Mouse (Mus musculus) hindbrain, embryonic 13.5 days (tissue): ENCODE measurements at regions not wholly inside any gene's neighbourhood (a gene's known extent, or its start where the extent isn't known, plus 50 kb on each side); places are given as distances from the start of the nearest gene placed in this dataset.

Experiments
- ATAC-seq: fragments of 200-750 bp; cut with Nextera tagmentation; 2 replicates; pipeline ENCODE4 v1.8.0; 2017; ENCODE audit warnings: moderate TSS enrichment; ENCODE audit not compliant: low FRiP score
- H3K27ac ChIP-seq: fragments of 300-500 bp; sonication (generic); 2 replicates; pipeline ENCODE4 v1.5.1; 2015; ENCODE audit warnings: inconsistent platforms, mild to moderate bottlenecking, moderate library complexity
- H3K27me3 ChIP-seq: fragments of 300-500 bp; sonication (generic); 2 replicates; pipeline ENCODE4 v1.6.1; 2015; ENCODE audit warnings: mild to moderate bottlenecking, inconsistent platforms
- H3K36me3 ChIP-seq: fragments of 300-500 bp; sonication (generic); 2 replicates; pipeline ENCODE4 v1.6.1; 2015; ENCODE audit warnings: mild to moderate bottlenecking, inconsistent platforms
- H3K4me1 ChIP-seq: fragments of 300-500 bp; sonication (generic); replicated peaks from 2 replicates; pipeline ENCODE4 v1.6.1; 2015; ENCODE audit warnings: inconsistent platforms
- H3K4me2 ChIP-seq: fragments of 300-500 bp; sonication (generic); 2 replicates; pipeline ENCODE4 v1.6.1; 2015; ENCODE audit warnings: inconsistent platforms, mild to moderate bottlenecking, moderate library complexity
- H3K4me3 ChIP-seq: fragments of 300-500 bp; sonication (generic); 2 replicates; pipeline ENCODE4 v1.5.1; 2015; ENCODE audit warnings: mild to moderate bottlenecking, inconsistent platforms
- H3K9ac ChIP-seq: fragments of 300-500 bp; sonication (generic); 2 replicates; pipeline ENCODE4 v1.6.1; 2015; ENCODE audit warnings: mild to moderate bottlenecking, inconsistent platforms
- H3K9me3 ChIP-seq: fragments of 300-500 bp; sonication (generic); 2 replicates; pipeline ENCODE4 v1.6.1; 2016; ENCODE audit warnings: inconsistent platforms
- WGBS: fragments of 180-500 bp; shearing (Covaris S2); methylation state at CpG from one replicate; pipeline ENCODE4 v1.1.7; 2015; 5-methylcytosine and 5-hydroxymethylcytosine counted together

DNA sequence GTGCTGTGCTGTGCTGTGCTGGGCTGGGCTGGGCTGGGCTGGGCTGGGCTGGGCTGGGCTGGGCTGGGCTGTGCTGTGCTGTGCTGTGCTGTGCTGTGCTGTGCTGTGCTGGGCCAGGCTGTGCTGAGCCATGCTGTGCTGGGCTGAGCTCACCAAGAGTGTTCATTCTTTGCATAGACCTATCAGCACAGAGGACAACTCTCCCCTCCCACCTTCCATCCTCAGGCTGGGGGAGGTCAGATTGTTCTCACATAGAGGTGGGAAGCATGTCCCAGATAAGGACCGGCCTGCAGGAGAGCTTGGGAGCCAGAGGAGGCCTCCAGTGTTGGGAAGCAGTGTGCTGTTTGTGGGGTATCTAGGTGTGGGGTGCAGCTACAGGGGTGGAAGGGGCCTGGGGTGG is 188.0 kb downstream of the Matn1 start:
- Histone ChIP-seq H3K27me3 (peaks cover 16% of the 10 kb centered on the region), H3K4me2 (no peak overlapping the region), H3K9me3 (no peaks in the 10 kb centered on the region), H3K4me1 (peaks cover 6% of the 10 kb centered on the region), H3K36me3 (no peaks in the 10 kb centered on the region), H3K9ac (no peak overlapping the region), H3K27ac (no peak overlapping the region), H3K4me3 (no peak overlapping the region)
- ATAC-seq = no peak
- 37% methylated on average over 1 of the region's 1 CpGs for WGBS

DNA sequence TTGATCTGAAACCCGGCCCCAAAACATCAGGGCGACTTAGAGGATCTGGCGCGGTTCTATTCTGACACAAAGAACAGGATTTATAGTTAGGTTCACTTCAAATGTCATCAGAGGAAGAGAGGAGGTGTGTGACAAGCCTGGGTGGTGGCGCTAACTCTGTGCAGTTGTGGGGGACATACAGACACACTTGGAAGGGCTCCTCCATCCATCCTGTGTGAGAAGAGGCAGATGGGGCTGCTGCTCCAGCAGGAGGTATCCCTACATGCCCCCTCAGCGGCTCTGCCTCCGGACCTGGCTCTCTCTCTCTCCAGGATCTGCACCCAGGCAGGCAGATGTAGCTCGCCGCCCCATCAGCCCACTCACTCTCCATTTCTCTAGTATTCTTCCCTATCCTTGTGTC is 188.6 kb downstream of the Matn1 start:
- Histone ChIP-seq H3K27ac (no peak overlapping the region), H3K9me3 (no peaks in the 10 kb centered on the region), H3K4me3 (no peak overlapping the region), H3K4me1 (peaks cover 6% of the 10 kb centered on the region), H3K27me3 (peaks cover 18% of the 10 kb centered on the region), H3K9ac (no peak overlapping the region), H3K4me2 (no peak overlapping the region), H3K36me3 (no peaks in the 10 kb centered on the region)
- ATAC-seq = no peak
- 66% methylated on average over 9 of the region's 9 CpGs for WGBS

DNA sequence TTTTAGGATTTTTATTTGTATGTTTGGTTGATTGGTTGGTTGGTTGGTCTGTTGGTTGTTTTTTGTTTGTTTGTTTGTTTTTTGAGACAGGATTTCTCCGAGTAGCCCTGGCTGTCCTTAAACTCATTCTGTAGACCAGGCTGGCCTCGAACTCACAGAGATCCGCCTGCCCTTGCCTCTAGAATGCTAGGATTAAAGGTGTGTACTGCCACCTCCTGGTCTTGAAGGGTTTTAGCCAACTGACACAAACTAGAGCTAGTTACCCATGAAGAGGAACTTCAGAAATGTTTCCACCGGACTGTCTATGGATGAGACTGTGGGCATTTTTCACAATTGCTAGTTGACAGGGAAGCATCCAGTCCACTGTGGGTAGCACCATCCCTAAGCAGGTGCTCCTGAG is 191.7 kb downstream of the Matn1 start:
- 84% methylated on average over 4 of the region's 4 CpGs for WGBS

DNA sequence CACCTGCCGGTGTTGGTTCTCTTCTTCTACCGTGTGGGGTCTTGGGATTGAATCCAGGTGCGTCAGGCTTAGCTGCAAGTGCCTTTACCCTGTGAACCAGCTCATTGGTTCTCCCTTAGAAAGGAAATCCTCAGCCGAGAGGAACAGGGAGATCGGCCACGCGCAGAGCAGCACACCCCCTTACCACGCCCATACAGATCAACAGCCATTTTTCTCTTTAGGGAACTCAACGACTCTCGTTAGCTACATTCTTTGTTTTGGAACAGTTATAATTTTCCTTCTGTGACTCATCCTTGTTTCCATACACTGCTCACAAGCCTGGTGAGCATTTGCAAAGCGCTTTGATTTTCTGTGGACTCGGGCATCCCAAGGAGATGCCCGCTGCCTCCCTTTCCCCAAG is 194.7 kb downstream of the Matn1 start:
- Histone ChIP-seq H3K27ac (no peak overlapping the region), H3K4me2 (no peak overlapping the region), H3K27me3 (peaks cover 10% of the 10 kb centered on the region; the same call in 1 of the 2 replicates), H3K9me3 (no peaks in the 10 kb centered on the region), H3K36me3 (no peaks in the 10 kb centered on the region), H3K4me1 (peaks cover 6% of the 10 kb centered on the region; the same call in 1 of the 2 replicates), H3K9ac (no peak overlapping the region), H3K4me3 (no peak overlapping the region)
- WGBS = 86% methylated on average over 13 of the region's 13 CpGs
- ATAC-seq = no peak

More for the DNA sequence above, 191.7 kb downstream of the Matn1 start:
- no peaks in the 10 kb centered on the region for H3K9me3 ChIP-seq
- no peaks in the 10 kb centered on the region for H3K4me1 ChIP-seq
- H3K9ac ChIP-seq = no peak overlapping the region
- no peak overlapping the region for H3K27ac ChIP-seq
- peaks cover 19% of the 10 kb centered on the region for H3K27me3 ChIP-seq
- no peak for ATAC-seq
- no peak overlapping the region for H3K4me3 ChIP-seq
- no peak overlapping the region for H3K4me2 ChIP-seq
- no peaks in the 10 kb centered on the region for H3K36me3 ChIP-seq

DNA sequence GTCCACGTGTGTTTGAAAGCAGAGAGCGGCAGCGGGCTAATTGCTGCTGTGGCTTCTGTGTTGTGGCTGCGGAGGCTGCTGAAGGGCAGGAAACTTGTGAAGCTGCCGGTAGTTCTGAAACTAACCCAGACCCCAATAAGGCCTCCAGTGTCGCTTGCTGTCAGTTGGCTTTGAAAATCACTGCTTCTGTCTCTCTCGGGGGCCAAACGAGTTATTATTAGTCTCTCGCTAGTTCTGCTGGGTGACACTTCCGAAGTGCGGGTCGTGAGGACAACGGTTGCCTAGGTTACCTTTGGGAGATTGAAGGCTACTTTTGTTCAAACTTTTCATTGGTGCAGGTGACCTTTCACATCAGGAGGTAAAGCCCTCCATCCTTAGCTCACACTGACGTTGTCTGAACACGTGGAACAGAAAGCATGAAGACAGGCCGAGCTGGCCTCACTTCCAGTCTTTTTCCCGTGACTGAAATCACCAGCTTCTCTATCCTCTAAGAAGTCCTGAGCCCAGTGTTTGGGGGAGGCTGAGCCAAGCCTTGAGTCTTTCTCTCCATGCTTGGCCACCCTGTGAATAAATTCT is 197.8 kb downstream of the Matn1 start:
- H3K9me3 ChIP-seq = no peaks in the 10 kb centered on the region
- WGBS = 40% methylated on average over 17 of the region's 17 CpGs
- no peak overlapping the region for H3K9ac ChIP-seq
- H3K36me3 ChIP-seq = no peaks in the 10 kb centered on the region
- H3K27me3 ChIP-seq = peaks cover 7% of the 10 kb centered on the region; the same call in 1 of the 2 replicates
- no peak overlapping the region for H3K4me2 ChIP-seq
- peaks cover 6% of the 10 kb centered on the region; the same call in 1 of the 2 replicates for H3K4me1 ChIP-seq
- H3K4me3 ChIP-seq = no peak overlapping the region
- ATAC-seq = no peak
- H3K27ac ChIP-seq = no peak overlapping the region

DNA sequence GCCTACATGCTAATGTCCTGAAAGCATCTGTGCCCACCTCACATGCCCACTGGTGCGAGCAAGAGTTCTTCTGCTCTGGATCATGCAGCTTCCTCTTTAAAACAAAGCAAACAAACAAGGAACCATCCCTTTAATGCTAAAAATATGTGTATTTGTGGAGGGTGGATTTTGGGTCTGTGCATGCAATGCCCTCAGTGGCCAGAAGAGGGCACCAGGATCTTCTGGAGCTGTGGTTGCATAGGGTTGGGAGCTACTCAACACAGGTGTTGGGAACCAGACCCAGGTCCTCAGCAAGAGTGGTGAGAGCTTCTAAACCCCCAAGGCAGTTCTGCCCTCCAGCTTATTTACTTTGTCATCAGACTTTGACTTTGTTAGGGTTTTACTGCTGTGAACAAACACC is 201.3 kb downstream of the Matn1 start:
- Histone ChIP-seq H3K4me3 (no peak overlapping the region), H3K9ac (no peak overlapping the region), H3K36me3 (no peaks in the 10 kb centered on the region), H3K4me1 (peaks cover 15% of the 10 kb centered on the region), H3K27me3 (peaks cover 16% of the 10 kb centered on the region; the same call in 1 of the 2 replicates), H3K4me2 (no peak overlapping the region), H3K27ac (no peak overlapping the region), H3K9me3 (no peaks in the 10 kb centered on the region)
- ATAC-seq = no peak
- WGBS = 69% methylated on average over 1 of the region's 1 CpGs

DNA sequence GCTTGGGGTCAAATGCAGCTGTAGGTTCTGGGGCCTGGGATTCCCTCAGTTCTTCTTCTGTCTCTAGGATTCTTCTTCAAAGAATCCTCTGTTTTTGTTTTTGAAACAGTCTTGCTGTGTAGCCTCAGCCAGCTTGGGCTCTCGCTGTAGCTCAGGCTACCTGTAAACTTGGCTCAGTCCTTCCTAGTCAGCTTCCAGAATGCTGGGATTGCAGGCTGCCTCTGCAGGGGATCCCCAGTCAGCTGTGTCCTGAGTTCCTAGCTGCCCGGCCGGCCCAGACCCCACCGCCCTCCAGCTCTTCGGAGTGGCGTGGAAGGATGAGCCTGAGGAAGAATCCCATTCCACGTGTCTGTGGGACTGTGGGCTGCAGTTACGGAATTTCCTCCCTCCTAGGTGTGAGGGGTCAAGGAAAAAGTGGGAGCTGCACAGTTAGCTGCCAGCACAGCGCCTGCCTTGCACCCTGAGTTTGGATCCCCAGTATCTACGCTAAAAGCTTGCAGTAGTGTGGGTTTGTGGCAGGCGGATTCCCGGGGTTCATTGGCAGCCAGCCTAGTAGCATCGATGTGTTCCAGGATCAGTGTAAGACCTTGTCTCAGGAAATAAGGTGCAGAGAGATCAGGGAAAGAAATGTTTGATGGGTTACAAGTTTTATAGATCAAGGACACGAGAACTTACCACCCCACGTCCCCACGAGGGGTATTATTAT is 204.0 kb downstream of the Matn1 start:
- peaks cover 26% of the 10 kb centered on the region; the same call in 1 of the 2 replicates for H3K27me3 ChIP-seq
- no peak overlapping the region for H3K4me3 ChIP-seq
- 66% methylated on average over 16 of the region's 16 CpGs for WGBS
- no peaks in the 10 kb centered on the region for H3K9me3 ChIP-seq
- no peak overlapping the region for H3K4me2 ChIP-seq
- ATAC-seq = no peak
- no peaks in the 10 kb centered on the region for H3K36me3 ChIP-seq
- 0 out of 2 replicates have a peak overlapping the region, but pooled peaks have one; percentile 23 for H3K27ac ChIP-seq
- no peak overlapping the region for H3K9ac ChIP-seq
- peaks cover 12% of the 10 kb centered on the region for H3K4me1 ChIP-seq

DNA sequence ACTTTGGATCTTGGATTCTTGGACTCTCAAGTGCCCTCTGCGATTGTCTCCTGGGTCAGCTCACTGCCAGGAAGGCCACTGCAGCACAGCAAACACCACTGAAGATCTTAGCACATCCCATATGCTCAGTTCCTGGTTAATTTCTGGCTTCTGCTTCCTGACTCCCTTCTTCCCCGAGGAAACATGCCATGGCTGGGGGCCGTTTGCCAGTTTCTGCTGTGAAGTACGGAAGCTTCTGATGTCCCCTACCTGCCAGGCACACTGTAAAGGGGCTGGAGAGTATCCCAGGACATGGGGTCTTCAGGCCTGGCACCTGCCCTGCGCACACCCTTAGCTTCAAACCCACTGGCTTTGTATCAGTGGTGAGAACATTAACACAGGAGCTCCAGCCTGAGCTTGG is 205.3 kb downstream of the Matn1 start:
- H3K27ac ChIP-seq = no peak overlapping the region
- WGBS = 91% methylated on average over 5 of the region's 5 CpGs

DNA sequence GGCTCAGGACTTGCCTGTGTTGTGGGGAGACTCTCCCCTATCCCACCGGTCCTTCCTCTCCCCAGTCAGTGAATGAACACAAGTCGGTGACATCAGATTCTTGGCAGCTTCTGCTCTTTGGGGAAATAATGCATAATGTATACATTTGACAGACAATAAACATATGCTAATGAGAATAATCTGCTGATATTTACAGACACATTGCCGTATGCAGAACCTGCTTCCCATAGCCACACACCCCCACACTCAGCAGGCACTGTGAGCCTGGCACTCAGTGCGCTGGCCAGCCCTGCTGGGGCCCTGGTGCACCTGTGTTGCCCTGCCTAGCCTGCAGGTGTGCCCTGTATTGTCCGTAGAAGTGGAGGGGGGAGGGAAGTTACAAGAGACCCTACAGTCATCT is 215.5 kb downstream of the Matn1 start:
- Histone ChIP-seq H3K4me3 (no peak overlapping the region), H3K27me3 (peaks cover 17% of the 10 kb centered on the region; the same call in 1 of the 2 replicates), H3K27ac (0 out of 2 replicates have a peak overlapping the region, but pooled peaks have one; percentile 35), H3K4me1 (peaks cover 50% of the 10 kb centered on the region), H3K4me2 (no peak overlapping the region), H3K36me3 (no peaks in the 10 kb centered on the region), H3K9me3 (no peaks in the 10 kb centered on the region), H3K9ac (peak overlapping the region; percentile 8; the same call in 1 of the 2 replicates)
- peak; percentile 55; the same call in 1 of the 2 replicates for ATAC-seq
- WGBS = 26% methylated on average over 5 of the region's 5 CpGs

More for the DNA sequence above, 205.3 kb downstream of the Matn1 start:
- Histone ChIP-seq H3K4me1 (peaks cover 17% of the 10 kb centered on the region), H3K36me3 (no peaks in the 10 kb centered on the region), H3K4me2 (no peak overlapping the region), H3K27me3 (peaks cover 26% of the 10 kb centered on the region; the same call in 1 of the 2 replicates), H3K9me3 (no peaks in the 10 kb centered on the region), H3K9ac (no peak overlapping the region), H3K4me3 (no peak overlapping the region)
- ATAC-seq = no peak

DNA sequence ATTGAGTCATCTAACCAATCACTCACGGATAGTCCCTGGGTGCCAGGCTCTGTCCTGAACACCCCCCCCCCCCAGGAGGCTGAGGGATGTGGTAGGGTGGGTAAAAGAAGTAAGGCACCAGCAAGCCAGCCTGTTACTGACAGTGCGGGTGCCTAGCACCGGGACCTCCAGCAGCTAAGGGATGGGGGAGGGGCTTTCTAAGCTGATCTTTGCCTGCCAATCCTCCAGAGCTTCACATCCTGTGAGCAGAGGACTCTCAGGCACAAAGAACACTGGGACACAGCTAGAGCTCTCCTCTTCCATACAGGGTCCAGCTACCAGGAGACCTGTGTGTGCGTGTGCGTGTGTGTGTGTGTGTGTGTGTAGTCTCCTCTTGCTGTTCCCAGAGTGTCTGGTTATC is 215.9 kb downstream of the Matn1 start:
- Histone ChIP-seq H3K27ac (0 out of 2 replicates have a peak overlapping the region, but pooled peaks have one; percentile 35), H3K9ac (peak overlapping the region; percentile 8; the same call in 1 of the 2 replicates), H3K27me3 (peaks cover 17% of the 10 kb centered on the region; the same call in 1 of the 2 replicates), H3K4me1 (peaks cover 50% of the 10 kb centered on the region), H3K4me2 (no peak overlapping the region), H3K36me3 (no peaks in the 10 kb centered on the region), H3K9me3 (no peaks in the 10 kb centered on the region), H3K4me3 (no peak overlapping the region)
- ATAC-seq = peak; percentile 40; the same call in 1 of the 2 replicates
- WGBS = 28% methylated on average over 5 of the region's 5 CpGs

DNA sequence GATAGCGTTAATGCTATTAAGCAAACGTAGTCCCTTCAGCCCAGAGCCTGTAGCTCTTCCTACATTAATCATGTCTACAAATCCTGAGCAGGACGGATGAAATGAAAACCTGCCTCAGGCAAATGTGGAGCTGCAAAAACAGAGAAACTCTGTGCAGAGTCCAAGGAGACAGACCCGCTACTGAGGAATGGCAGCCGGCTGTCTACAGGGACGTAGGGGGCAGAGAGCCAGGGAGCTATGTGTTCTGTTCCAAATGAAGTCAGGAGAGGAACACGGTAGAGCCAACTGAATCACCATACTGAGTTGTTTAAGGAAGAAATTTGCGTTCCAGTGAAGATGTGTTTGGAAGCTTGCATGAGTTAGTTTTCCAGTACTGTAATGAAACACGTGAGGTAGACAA is 217.3 kb downstream of the Matn1 start:
- no peak for ATAC-seq
- H3K4me3 ChIP-seq = no peak overlapping the region
- no peak overlapping the region for H3K27ac ChIP-seq
- H3K9ac ChIP-seq = no peak overlapping the region
- H3K27me3 ChIP-seq = peaks cover 13% of the 10 kb centered on the region; the same call in 1 of the 2 replicates
- 60% methylated on average over 9 of the region's 9 CpGs for WGBS
- H3K36me3 ChIP-seq = no peaks in the 10 kb centered on the region
- peaks cover 50% of the 10 kb centered on the region for H3K4me1 ChIP-seq
- no peaks in the 10 kb centered on the region for H3K9me3 ChIP-seq
- no peak overlapping the region for H3K4me2 ChIP-seq

DNA sequence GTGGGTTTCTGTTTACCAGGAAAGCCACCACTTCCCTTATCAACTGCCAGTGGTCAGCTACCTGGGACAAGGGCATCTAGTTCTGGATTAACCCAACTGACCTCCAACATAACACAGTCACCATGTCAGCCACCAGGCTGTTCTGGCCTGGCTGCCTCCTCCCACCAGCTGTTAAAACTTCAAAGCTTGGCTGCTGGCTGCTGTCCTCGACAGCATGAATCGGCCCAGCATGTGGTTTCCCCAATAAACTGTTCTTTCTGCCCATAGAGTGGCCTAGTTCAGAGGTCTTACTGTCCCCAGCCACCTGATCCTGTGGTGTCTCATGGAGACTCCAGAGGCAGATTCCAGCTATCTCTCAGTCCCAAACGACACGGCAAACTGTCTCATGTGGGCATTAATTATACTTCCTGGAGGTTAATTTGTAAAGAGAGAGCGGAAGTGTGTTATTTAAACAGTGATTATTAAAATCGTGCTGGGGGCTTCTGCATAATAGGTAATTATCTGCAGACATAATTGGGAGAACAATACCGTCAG is 219.7 kb downstream of the Matn1 start:
- H3K27me3 ChIP-seq = peaks cover 8% of the 10 kb centered on the region; the same call in 1 of the 2 replicates
- no peak overlapping the region for H3K4me2 ChIP-seq
- H3K9ac ChIP-seq = no peak overlapping the region
- H3K4me3 ChIP-seq = no peak overlapping the region
- no peak overlapping the region for H3K27ac ChIP-seq
- 24% methylated on average over 7 of the region's 7 CpGs for WGBS
- peaks cover 41% of the 10 kb centered on the region for H3K4me1 ChIP-seq
- no peaks in the 10 kb centered on the region for H3K9me3 ChIP-seq
- ATAC-seq = no peak
- H3K36me3 ChIP-seq = no peaks in the 10 kb centered on the region
